Mouse (Mus musculus) left cerebral cortex, postnatal 36 days (tissue): Measurements from ENCODE around the gene Irx5. TPM values are rescaled to one million over a fixed set of nuclear protein-coding genes. Genes with fewer than 3 reads are reported as not detected.

Experiments
- DNase-seq, 2 experiments: peaks; one replicate each; pipeline ENCODE4 v3.0.0; 2021 to 2022; ENCODE audit warnings: low spot score in 2 of 2, mixed read lengths in 1 of 2
- intact Hi-C: fragments of 180-260 bp; cut with DNase I; formaldehyde crosslinking; loops from one replicate; pipeline ENCODE4 v1.15.1; 2025
- total RNA-seq, 2 experiments: library from RNA; stranded (reverse); gene quantifications; 2 replicates each; pipeline ENCODE4 v1.2.3; 2021

The Irx5 gene
- total RNA-seq, 2 experiments from 2014 or later: 0.12 TPM; not detected in 1

GRCm38 (mm10) chr8:92359000-92359832, 1.8 kb downstream of the Irx5 start:
- no peak for DNase-seq
- intact Hi-C loops: loop anchor here (5.0 kb wide), 3 partner anchors 647 to 982 kb away; no protein-coding TSS in a partner anchor

GRCm38 (mm10) chr8:92359833-92360082, 2.3 kb downstream of the Irx5 start:
- no peak for DNase-seq

GRCm38 (mm10) chr8:92360083-92360861, 2.8 kb downstream of the Irx5 start:
- intact Hi-C loops: loop anchor here (5.0 kb wide), 2 partner anchors 312 to 362 kb away; partner anchors contain the start of gene Irx6
- no peak for DNase-seq

More at GRCm38 (mm10) chr8:92359833-92360082, 2.3 kb downstream of the Irx5 start:
- intact Hi-C loops: loop anchor here (5.0 kb wide), 5 partner anchors 313 to 982 kb away; partner anchors contain the start of gene Irx6

GRCm38 (mm10) chr8:92361546-92362351, 4.3 kb downstream of the Irx5 start:
- intact Hi-C loops: loop anchor here (5.0 kb wide), 2 partner anchors 311 to 361 kb away; partner anchors contain the start of gene Irx6
- DNase-seq: peak; percentile 28 to 33

- intact Hi-C loops: loop anchor here (5.0 kb wide), 2 partner anchors 310 to 360 kb away; partner anchors contain the start of gene Irx6
- DNase-seq: peak in 1 of 2 experiments; percentile 12
Observed at GRCm38 (mm10) chr8:92362396-92363115, 5.1 kb downstream of the Irx5 start.

- no peak for DNase-seq
- intact Hi-C loops: loop anchor here (5.0 kb wide), 2 partner anchors 309 to 359 kb away; partner anchors contain the start of gene Irx6
Observed at GRCm38 (mm10) chr8:92363217-92364147, 6.1 kb downstream of the Irx5 start.

GRCm38 (mm10) chr8:92364148-92364775, 6.8 kb downstream of the Irx5 start:
- DNase-seq: no peak
- intact Hi-C loops: loop anchor here (5.0 kb wide), 2 partner anchors 308 to 358 kb away; partner anchors contain the start of gene Irx6

- intact Hi-C loops: loop anchor here (5.0 kb wide), 2 partner anchors 307 to 357 kb away; partner anchors contain the start of gene Irx6
- DNase-seq: peak in 1 of 2 experiments; percentile 10
Observed at GRCm38 (mm10) chr8:92364776-92365240, 7.4 kb downstream of the Irx5 start.

- DNase-seq: peak in 1 of 2 experiments; percentile 14
- intact Hi-C loops: no loop called here
Observed at GRCm38 (mm10) chr8:92365241-92365943, 8.0 kb downstream of the Irx5 start.

GRCm38 (mm10) chr8:92365944-92366735, 8.7 kb downstream of the Irx5 start:
- intact Hi-C loops: no loop called here
- no peak for DNase-seq

GRCm38 (mm10) chr8:92366736-92367267, 9.4 kb downstream of the Irx5 start:
- intact Hi-C loops: no loop called here
- DNase-seq: no peak

GRCm38 (mm10) chr8:92379524-92379923, 22.1 kb downstream of the Irx5 start:
- no peak for DNase-seq
- intact Hi-C loops: no loop called here

- intact Hi-C loops: no loop called here
- no peak for DNase-seq
Observed at GRCm38 (mm10) chr8:92380571-92380970, 23.1 kb downstream of the Irx5 start.

- no peak for DNase-seq
- intact Hi-C loops: no loop called here
Observed at GRCm38 (mm10) chr8:92387893-92388292, 30.5 kb downstream of the Irx5 start.

- no peak for DNase-seq
- intact Hi-C loops: no loop called here
Observed at GRCm38 (mm10) chr8:92404218-92404617, 46.8 kb downstream of the Irx5 start.

GRCm38 (mm10) chr8:92408092-92408491, 50.7 kb downstream of the Irx5 start:
- DNase-seq: no peak
- intact Hi-C loops: no loop called here
